Mouse (Mus musculus): ENCODE measurements around the gene Cluap1. TPM values are rescaled to one million over a fixed set of nuclear protein-coding genes. Genes with fewer than 3 reads are reported as not detected.

Gene Cluap1
- polyA plus RNA-seq, 1 experiment from 2014 or later = 9.2 TPM

DNA sequence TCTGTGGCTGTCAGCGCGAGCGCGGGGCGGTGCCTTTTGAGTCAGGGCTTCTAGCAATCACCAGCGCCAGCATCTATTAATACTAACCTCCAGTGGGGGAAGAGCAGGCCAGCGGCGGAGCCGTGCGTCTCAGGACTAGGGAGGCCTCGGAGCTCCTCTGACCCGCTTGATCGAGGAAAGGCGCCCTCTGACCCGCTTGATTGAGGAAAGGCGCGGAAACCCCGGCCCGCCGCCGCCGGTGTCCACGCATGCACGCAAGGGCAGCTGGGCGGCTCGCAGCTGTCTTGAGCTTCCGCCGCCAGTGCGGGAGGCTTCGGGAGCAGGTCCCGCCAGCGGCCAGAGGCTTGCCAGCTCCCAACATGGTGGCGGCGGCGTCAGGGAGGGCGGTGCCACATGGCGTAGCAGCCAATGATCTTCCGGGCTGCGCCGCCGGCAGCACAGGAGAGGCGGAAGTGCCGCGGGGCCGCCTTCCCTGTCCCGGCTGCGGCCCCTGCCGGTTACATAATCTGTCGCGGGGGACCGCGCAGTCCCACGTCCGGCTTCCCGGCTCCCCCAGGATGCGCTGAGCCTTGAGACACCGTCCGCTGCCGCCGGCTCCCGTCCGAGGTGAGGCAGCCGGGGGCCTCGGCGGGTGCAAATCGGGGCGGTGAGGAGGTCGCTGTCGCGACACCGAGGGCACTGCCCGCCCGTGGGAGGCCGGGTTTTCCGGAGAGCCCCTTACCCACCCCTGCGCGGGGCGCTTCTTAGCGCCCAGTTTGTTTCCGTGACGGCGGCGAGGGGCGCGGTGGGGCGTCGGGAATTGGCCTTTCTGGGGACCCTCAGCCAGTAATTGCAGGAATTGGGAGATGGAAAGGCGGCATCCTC, 24.2 kb upstream of the Cluap1 start, which contains the start of the genes Zfp597 and Gm20695:
Gene Zfp597, minus strand, starts transcription at position 361 of the 864 bp plus-strand sequence.
Gene Gm20695, plus strand, starts transcription at position 448 of the 864 bp plus-strand sequence.
- Histone ChIP-seq H3K27ac (ENCODE audit: low read depth, low read length) (peak within 1 kb of the TSS; percentile 91), H3K27me3 (replicated peaks; ENCODE audit: control insufficient read depth, insufficient read depth, low read length) (no peaks in the 10 kb centered on the region), H3K4me3 (ENCODE audit: low read depth, low read length) (peak within 1 kb of the TSS; percentile 98), H3K4me1 (replicated peaks; ENCODE audit: control insufficient read depth, insufficient read depth, low read length) (no peaks in the 10 kb centered on the region; the same call in 1 of the 2 replicates), H3K9ac (ENCODE audit: low read depth, low read length) (peak within 1 kb of the TSS; percentile 76), H3K9me3 (ENCODE audit: control insufficient read depth) (no peaks in the 10 kb centered on the region), H3K36me3 (ENCODE audit: control insufficient read depth, insufficient read depth) (0 out of 2 replicates have a peak, but pooled peaks cover 6% of the 10 kb centered on the region), H3K4me2 (replicated peaks; ENCODE audit: low read depth) (peak within 1 kb of the TSS; percentile 88)
- under 1% methylated on average over 88 of the region's 88 CpGs for WGBS
- TF ChIP-seq CTCF (IDR thresholded peaks at IDR 0.05; ENCODE audit: low read depth) = peak; percentile 68
- ATAC-seq = peak; percentile 99

DNA sequence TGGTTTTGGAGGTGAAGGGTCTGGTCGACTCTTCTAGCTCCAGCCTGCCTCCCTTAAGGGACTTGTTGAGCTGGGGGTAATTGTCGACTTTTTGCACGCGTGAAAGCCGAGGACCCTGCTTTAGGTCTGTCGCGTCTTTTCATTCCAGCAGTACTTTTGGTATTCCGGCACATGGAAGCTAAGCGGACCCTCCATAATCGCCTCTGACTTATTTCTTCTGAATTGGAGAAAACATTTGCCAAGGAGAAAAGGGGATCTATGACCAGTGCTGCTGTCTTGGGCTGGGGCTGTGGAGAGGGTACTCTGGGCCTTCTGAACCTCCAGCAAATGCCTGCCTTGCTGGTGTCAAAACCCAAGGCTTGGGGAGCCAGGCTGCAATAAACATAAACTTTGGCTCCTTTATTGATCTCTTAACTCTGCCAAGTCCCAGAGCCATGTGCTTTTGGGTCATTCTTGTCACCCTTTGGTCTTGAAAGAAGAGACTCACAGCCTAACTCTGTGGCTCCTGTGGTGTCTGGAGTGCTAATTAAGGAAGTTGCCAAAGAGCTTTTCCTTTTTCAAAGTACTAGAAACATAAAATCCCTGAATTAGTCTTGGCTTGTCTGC, 23.4 kb upstream of the Cluap1 start:
- Histone ChIP-seq H3K9ac (ENCODE audit: low read depth, low read length) (peak overlapping the region; percentile 76), H3K36me3 (ENCODE audit: control insufficient read depth, insufficient read depth) (0 out of 2 replicates have a peak, but pooled peaks cover 6% of the 10 kb centered on the region), H3K27me3 (replicated peaks; ENCODE audit: control insufficient read depth, insufficient read depth, low read length) (no peaks in the 10 kb centered on the region), H3K9me3 (ENCODE audit: control insufficient read depth) (no peaks in the 10 kb centered on the region), H3K4me3 (ENCODE audit: low read depth, low read length) (peak overlapping the region; percentile 98), H3K4me1 (replicated peaks; ENCODE audit: control insufficient read depth, insufficient read depth, low read length) (no peaks in the 10 kb centered on the region; the same call in 1 of the 2 replicates), H3K4me2 (replicated peaks; ENCODE audit: low read depth) (peak overlapping the region; percentile 88), H3K27ac (ENCODE audit: low read depth, low read length) (peak overlapping the region; percentile 91)
- TF ChIP-seq CTCF (IDR thresholded peaks at IDR 0.05; ENCODE audit: low read depth) = no peak
- ATAC-seq = no peak; the same call in 1 of the 2 replicates
- WGBS = 1% methylated on average over 10 of the region's 10 CpGs

- Histone ChIP-seq H3K9ac (ENCODE audit: low read depth, low read length) (no peak overlapping the region), H3K4me1 (replicated peaks; ENCODE audit: control insufficient read depth, insufficient read depth, low read length) (no peaks in the 10 kb centered on the region), H3K27ac (ENCODE audit: low read depth, low read length) (no peak overlapping the region), H3K36me3 (ENCODE audit: control insufficient read depth, insufficient read depth) (no peaks in the 10 kb centered on the region; the same call in 1 of the 2 replicates), H3K4me3 (ENCODE audit: low read depth, low read length) (no peak overlapping the region), H3K27me3 (replicated peaks; ENCODE audit: control insufficient read depth, insufficient read depth, low read length) (no peaks in the 10 kb centered on the region), H3K9me3 (ENCODE audit: control insufficient read depth) (no peaks in the 10 kb centered on the region), H3K4me2 (replicated peaks; ENCODE audit: low read depth) (no peak overlapping the region)
- no peak for TF ChIP-seq CTCF (IDR thresholded peaks at IDR 0.05; ENCODE audit: low read depth)
- ATAC-seq = no peak
- WGBS = 95% methylated on average over 14 of the region's 14 CpGs
These were observed 16.8 kb upstream of the Cluap1 start for GRCm38 (mm10) chr16:3891621-3892295.

- Histone ChIP-seq H3K27me3 (replicated peaks; ENCODE audit: control insufficient read depth, insufficient read depth, low read length) (no peaks in the 10 kb centered on the region), H3K4me3 (ENCODE audit: low read depth, low read length) (no peak overlapping the region), H3K4me1 (replicated peaks; ENCODE audit: control insufficient read depth, insufficient read depth, low read length) (no peaks in the 10 kb centered on the region), H3K4me2 (replicated peaks; ENCODE audit: low read depth) (no peak overlapping the region), H3K9ac (ENCODE audit: low read depth, low read length) (no peak overlapping the region), H3K36me3 (ENCODE audit: control insufficient read depth, insufficient read depth) (peaks cover 6% of the 10 kb centered on the region; the same call in 1 of the 2 replicates), H3K9me3 (ENCODE audit: control insufficient read depth) (no peaks in the 10 kb centered on the region), H3K27ac (ENCODE audit: low read depth, low read length) (no peak overlapping the region)
- TF ChIP-seq CTCF (IDR thresholded peaks at IDR 0.05; ENCODE audit: low read depth) = no peak
- no peak for ATAC-seq
- 47% methylated on average over 3 of the region's 3 CpGs for WGBS
These were observed 14.9 kb upstream of the Cluap1 start for GRCm38 (mm10) chr16:3893739-3894138.

DNA sequence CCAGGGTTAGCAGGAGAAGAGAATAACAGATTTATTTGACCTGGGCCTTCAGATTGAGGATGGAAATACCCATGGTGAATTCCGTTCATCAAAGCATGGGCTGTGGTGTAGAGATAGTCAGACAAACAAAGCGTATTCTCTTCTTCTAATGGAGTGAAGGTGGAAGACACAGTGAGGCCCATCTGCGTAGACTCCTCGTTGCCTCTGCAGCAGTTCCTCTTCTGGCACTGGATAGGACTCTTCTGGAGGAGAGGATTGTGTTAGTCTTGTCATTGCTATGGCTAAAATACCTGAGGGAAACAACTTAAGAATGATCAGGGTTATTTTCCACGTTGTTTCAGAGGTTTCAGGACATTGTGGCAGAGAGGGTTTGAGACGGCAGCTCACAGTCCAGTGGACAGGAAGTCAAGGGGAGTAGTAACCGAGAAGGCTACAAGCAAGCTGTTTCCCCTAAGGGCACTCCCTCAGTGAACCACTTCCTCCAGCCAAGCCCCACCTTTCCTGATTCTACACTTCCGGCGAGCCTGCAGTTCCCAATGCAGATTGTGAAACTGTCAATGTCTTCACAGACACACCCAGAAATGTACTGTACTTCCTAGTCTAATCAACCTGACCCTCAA, 13.3 kb upstream of the Cluap1 start:
- peak overlapping the region; percentile 46 for H3K4me2 ChIP-seq (replicated peaks; ENCODE audit: low read depth)
- ATAC-seq = peak; percentile 94
- peak overlapping the region; percentile 83 for H3K27ac ChIP-seq (ENCODE audit: low read depth, low read length)
- H3K9ac ChIP-seq (ENCODE audit: low read depth, low read length) = no peak overlapping the region
- WGBS = 51% methylated on average over 9 of the region's 9 CpGs
- H3K36me3 ChIP-seq (ENCODE audit: control insufficient read depth, insufficient read depth) = peaks cover 18% of the 10 kb centered on the region
- no peak overlapping the region for H3K4me3 ChIP-seq (ENCODE audit: low read depth, low read length)
- no peaks in the 10 kb centered on the region for H3K9me3 ChIP-seq (ENCODE audit: control insufficient read depth)
- no peaks in the 10 kb centered on the region for H3K27me3 ChIP-seq (replicated peaks; ENCODE audit: control insufficient read depth, insufficient read depth, low read length)
- H3K4me1 ChIP-seq (replicated peaks; ENCODE audit: control insufficient read depth, insufficient read depth, low read length) = no peaks in the 10 kb centered on the region
- no peak for TF ChIP-seq CTCF (IDR thresholded peaks at IDR 0.05; ENCODE audit: low read depth)

All from intestine, postnatal 0 days (tissue).